In the genomic region with DNA sequence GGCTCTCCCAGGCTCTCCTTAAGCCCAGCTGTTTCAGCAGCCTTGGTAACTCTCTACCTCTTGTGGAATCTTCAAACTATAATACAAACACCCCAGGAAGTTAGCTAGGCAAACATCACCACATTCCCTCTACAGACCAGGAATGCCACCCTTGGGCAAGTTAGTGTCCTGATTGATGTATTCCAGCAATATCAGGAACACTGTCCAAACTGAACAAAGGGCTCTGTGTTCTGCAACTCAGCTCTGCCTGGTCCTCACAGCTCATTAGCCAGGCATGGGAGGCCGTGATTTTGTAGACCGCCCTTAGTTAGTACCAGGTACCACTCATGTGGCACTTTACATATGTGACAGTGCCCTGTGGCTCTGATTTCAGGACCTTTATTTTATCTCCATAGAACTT, we compare ENCODE assay signal across 13 mouse cellular contexts.
"Had no signal": no experiment of that assay in that cellular context is flagged by ENCODE, and none has a peak within 500 bp of the region (broad histone marks: within the 10 kb centered on the region; RNA-seq: fewer than 3 reads in every experiment).

No protein-coding gene starts in this region.

- DNase-seq: kidney, adult 2 months; kidney, postnatal 36 days; layer of hippocampus, adult 9-11 months; layer of hippocampus, postnatal 36 days; midbrain, embryonic 14.5 days; right cerebral cortex, postnatal 14 days; thymus, adult 2 months; thymus, postnatal 25 days had no signal

- H3K4me3 ChIP-seq: limb, embryonic 15.5 days; liver, embryonic 12.5 days; neural tube, embryonic 12.5 days; stomach, embryonic 15.5 days had no signal

- H3K27me3 ChIP-seq: liver, embryonic 12.5 days; neural tube, embryonic 12.5 days; stomach, embryonic 15.5 days had no signal

- H3K9me3 ChIP-seq: limb, embryonic 15.5 days; neural tube, embryonic 12.5 days; stomach, embryonic 15.5 days had no signal

- H3K27ac ChIP-seq: kidney, postnatal 0 days; limb, embryonic 15.5 days; liver, embryonic 12.5 days; neural tube, embryonic 12.5 days; stomach, embryonic 15.5 days had no signal

- H3K9ac ChIP-seq: limb, embryonic 15.5 days; liver, embryonic 12.5 days; neural tube, embryonic 12.5 days; stomach, embryonic 15.5 days had no signal

- H3K4me1 ChIP-seq: liver, embryonic 12.5 days; neural tube, embryonic 12.5 days; stomach, embryonic 15.5 days had no signal

- H3K4me2 ChIP-seq: limb, embryonic 15.5 days; liver, embryonic 12.5 days; neural tube, embryonic 12.5 days; stomach, embryonic 15.5 days had no signal

- H3K36me3 ChIP-seq: limb, embryonic 15.5 days; liver, embryonic 12.5 days; neural tube, embryonic 12.5 days; stomach, embryonic 15.5 days had no signal

- ATAC-seq: liver, embryonic 12.5 days had no signal
